Mouse (Mus musculus) embryonic fibroblast, embryonic 13.5 days (primary cell): ENCODE data around the gene Hnrnpa0.

Experiments
- CTCF ChIP-seq: IDR thresholded peaks from 2 replicates; pipeline ENCODE4 v1.5.1; 2011; ENCODE audit warnings: mild to moderate bottlenecking, control low read depth, low read length, moderate library complexity, borderline replicate concordance; ENCODE audit not compliant: insufficient read depth
- POLR2A ChIP-seq: IDR thresholded peaks from 2 replicates; pipeline ENCODE4 v1.6.1; 2011; ENCODE audit warnings: low read depth, mild to moderate bottlenecking, control low read depth, low read length, moderate library complexity

DNA sequence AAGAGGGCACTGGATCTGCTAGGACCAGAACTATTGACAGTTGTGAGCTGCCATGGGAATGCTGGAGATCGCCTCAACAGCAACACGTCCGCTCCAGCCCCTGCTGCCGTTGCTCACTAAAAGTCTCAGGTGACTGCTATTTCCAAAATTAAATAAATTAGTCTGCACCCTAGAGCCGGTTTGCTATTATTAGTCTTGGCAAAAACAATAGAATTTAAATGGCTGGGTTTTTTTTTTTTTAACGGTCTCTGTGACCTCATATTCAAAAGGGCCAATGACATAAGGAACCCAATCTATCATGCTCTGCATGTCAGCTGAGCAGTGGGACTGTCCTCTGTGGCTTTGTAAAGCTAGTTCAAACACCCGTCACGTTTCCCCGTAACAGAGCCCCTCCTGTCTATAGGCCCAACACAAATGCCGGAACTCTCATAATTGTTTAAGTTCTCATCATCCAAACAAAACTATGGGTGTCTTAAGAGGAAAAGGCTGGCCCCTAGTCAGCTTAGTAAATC is 5.5 kb downstream of the Hnrnpa0 start:
- no peak for TF ChIP-seq CTCF
- TF ChIP-seq POLR2A, result no peak
